Mouse (Mus musculus) telencephalon, adult 2 months (tissue): ENCODE data around the gene Aox2.

Source experiments
- DNase-seq: peaks from one replicate; pipeline ENCODE4 v3.0.0-alpha.2; 2011; ENCODE audit warnings: low read depth, low spot score

Gene Aox2

GRCm38 (mm10) chr1:58288091-58288490 lies 10.0 kb downstream of the Aox2 start:
- DNase-seq: peak; percentile 27

- DNase-seq: no peak
Measured at GRCm38 (mm10) chr1:58289863-58290469, 11.8 kb downstream of the Aox2 start.

- peak; percentile 28 for DNase-seq
Measured at GRCm38 (mm10) chr1:58291394-58292300, 13.5 kb downstream of the Aox2 start.

GRCm38 (mm10) chr1:58294730-58295129 lies 16.6 kb downstream of the Aox2 start:
- no peak for DNase-seq

GRCm38 (mm10) chr1:58296278-58296677 lies 18.2 kb downstream of the Aox2 start:
- DNase-seq: no peak

GRCm38 (mm10) chr1:58296821-58297220 lies 18.7 kb downstream of the Aox2 start:
- no peak for DNase-seq

- no peak for DNase-seq
Measured at GRCm38 (mm10) chr1:58298347-58298746, 20.2 kb downstream of the Aox2 start.

GRCm38 (mm10) chr1:58301073-58301472 lies 22.9 kb downstream of the Aox2 start:
- DNase-seq: no peak

GRCm38 (mm10) chr1:58302015-58302414 lies 23.9 kb downstream of the Aox2 start:
- no peak for DNase-seq

- DNase-seq: no peak
Measured at GRCm38 (mm10) chr1:58303009-58303408, 24.9 kb downstream of the Aox2 start.

GRCm38 (mm10) chr1:58303726-58304125 lies 25.6 kb downstream of the Aox2 start:
- no peak for DNase-seq

- DNase-seq: no peak
Measured at GRCm38 (mm10) chr1:58304296-58304695, 26.2 kb downstream of the Aox2 start.

GRCm38 (mm10) chr1:58307181-58307580 lies 29.1 kb downstream of the Aox2 start:
- DNase-seq: no peak

GRCm38 (mm10) chr1:58308594-58308993 lies 30.5 kb downstream of the Aox2 start:
- DNase-seq: no peak

- no peak for DNase-seq
Measured at GRCm38 (mm10) chr1:58309853-58310252, 31.7 kb downstream of the Aox2 start.

- DNase-seq: no peak
Measured at GRCm38 (mm10) chr1:58311221-58311864, 33.2 kb downstream of the Aox2 start.

GRCm38 (mm10) chr1:58313173-58313572 lies 35.0 kb downstream of the Aox2 start:
- no peak for DNase-seq

- DNase-seq: no peak
Measured at GRCm38 (mm10) chr1:58315532-58315931, 37.4 kb downstream of the Aox2 start.

GRCm38 (mm10) chr1:58333222-58333621 lies 55.1 kb downstream of the Aox2 start:
- DNase-seq: no peak

- no peak for DNase-seq
Measured at GRCm38 (mm10) chr1:58339901-58340300, 61.8 kb downstream of the Aox2 start.

GRCm38 (mm10) chr1:58341576-58341975 lies 63.5 kb downstream of the Aox2 start:
- no peak for DNase-seq

- no peak for DNase-seq
Measured at GRCm38 (mm10) chr1:58343861-58344260, 65.7 kb downstream of the Aox2 start.
